Mouse (Mus musculus): ENCODE measurements around the gene Ndufaf8. TPM values are rescaled to one million over a fixed set of nuclear protein-coding genes. Genes with fewer than 3 reads are reported as not detected.

The Ndufaf8 gene
- total RNA-seq (2022), result 10 to 100 TPM; 55.2 to 74.8 (median 64.3) TPM

DNA sequence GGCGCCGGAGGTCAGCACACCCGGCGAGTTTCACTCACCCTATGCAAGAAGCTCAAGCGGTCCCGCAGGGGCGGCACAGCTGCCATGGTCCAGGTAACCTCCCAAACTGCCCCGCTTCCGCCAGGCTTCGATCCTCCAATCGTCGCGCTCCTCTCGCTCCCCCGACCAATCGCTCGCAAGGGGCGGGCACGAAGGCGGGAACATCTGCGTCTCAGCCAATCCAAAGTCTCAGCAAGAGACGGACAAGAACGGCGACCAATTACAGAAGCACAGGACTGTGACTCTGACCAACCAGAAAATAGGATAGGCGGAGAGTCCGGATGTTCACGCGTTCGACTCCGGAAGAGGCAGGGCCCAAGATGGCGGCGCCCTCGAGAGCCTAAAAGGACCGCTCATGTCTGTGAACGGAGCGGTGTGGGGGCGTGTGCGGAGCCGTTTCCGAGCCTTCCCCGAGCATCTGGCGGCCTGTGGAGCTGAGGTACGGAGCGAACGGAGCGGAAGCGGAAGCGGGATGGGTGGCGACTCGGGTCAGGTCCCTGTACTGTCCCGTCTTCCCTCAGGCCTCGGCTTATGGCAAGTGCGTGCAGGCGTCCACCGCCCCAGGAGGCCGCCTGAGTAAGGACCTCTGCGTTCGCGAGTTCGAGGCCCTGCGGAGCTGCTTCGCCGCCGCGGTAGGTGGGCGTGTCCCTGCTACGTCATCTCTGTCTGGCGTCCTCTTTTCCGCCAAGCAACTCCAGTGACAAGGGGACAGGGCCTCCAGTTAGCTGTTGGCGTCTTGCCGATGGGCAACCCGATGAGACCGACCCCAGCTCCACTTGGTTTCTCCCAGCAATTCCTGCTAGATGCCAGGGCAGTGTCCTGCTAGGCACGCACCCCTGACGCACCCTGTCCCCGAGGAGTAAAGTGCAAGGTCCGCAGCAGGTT lies at the start of gene Ndufaf8, which contains the start of gene Tepsin:
TSS of gene Ndufaf8 (plus strand) at position 341 of the 924 bp plus-strand sequence.
TSS of gene Tepsin (minus strand) at position 144 of the 924 bp plus-strand sequence.
- DNase-seq, result peak; percentile 99

DNA sequence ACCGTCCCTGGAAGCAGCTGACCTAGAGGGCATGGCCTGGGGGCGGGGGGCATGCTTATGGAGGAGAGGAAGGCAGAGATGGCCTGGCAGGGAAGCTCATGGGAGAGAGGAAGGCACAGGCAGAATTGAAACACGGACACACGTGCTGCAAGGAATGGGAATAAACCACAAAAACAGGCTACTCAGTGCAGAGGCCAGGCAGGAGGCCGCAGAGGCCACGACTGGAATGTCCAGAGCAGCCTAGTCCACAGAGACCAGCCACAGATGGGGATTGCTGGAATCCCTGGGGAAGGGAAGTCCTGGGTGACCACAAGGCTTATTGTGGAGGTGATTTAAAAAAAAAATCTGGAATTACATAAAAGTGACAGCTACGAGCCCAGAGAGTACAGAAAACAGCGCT lies 49.7 kb upstream of the Ndufaf8 start:
- no peak for DNase-seq

DNA sequence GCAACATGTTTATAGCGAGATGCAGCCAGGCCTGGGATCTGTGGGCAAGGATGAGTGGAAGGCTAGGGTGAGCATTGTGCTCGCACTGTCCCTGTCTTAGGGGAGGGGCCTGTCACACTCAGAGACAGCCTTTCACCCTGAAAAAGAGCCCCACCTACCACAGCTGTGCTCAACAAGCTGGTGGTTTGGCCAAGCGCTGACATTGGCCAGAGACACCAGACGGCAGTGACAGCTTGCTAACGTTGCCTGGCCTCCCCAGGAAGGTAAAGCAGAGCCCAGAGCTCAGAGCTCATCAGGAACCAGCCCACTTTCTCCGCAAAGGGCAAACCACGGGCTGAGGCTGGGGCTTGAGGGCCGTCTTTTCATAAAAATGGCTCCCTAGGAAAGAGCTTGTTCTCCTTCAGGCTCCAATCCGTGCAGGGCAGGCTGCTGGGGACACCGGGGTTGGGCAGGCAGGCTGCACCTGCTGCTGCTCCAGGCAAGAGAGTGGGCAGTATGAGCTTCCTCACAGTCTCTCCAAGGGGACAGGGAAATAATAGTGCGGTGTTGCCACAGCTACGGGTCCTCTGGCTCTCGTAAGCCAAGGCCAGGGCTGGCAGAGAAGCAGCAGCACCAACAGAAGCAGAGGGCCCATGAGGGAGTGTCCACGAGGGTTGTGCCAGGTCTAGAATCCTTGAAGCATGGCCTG lies 47.5 kb upstream of the Ndufaf8 start:
- peak; percentile 52 for DNase-seq

DNA sequence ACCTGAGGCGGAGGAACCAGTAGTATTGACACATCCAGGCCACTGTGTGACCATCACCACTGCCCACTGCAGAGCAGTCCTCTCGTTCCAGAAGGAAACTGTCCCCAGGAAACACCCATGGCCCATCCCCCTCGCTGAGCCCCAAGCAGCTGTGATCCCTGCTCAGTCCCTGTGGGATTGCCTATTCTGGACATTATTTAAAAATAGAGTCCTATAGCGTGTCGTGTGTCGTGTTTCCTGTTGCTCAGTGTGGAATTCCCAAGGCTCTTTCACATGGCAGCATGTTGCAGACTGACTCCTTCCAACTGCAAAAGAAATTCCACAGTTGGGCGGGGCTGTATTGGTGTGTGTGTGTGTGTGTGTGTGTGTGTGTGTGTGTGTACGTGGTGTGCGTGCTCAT lies 46.5 kb upstream of the Ndufaf8 start:
- DNase-seq, result no peak

DNA sequence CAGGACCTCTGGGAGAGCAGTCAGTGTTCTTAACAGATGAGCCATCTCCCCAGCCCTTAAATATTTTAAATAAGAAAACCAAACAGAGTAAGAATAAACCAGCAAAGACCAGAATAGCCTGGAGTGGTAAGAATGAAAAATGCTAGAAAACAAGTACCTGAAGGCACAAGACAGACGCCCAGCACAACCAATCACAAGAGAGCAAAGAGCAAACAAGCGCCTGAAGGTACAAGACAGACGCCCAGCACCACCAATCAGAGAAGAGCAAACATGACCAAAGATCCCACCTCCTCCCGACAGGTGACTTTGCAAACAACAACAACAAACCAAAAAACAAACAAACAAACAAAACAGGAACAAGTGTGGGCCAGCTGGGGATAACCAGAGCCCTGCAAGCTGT lies 44.9 kb upstream of the Ndufaf8 start:
- no peak for DNase-seq

DNA sequence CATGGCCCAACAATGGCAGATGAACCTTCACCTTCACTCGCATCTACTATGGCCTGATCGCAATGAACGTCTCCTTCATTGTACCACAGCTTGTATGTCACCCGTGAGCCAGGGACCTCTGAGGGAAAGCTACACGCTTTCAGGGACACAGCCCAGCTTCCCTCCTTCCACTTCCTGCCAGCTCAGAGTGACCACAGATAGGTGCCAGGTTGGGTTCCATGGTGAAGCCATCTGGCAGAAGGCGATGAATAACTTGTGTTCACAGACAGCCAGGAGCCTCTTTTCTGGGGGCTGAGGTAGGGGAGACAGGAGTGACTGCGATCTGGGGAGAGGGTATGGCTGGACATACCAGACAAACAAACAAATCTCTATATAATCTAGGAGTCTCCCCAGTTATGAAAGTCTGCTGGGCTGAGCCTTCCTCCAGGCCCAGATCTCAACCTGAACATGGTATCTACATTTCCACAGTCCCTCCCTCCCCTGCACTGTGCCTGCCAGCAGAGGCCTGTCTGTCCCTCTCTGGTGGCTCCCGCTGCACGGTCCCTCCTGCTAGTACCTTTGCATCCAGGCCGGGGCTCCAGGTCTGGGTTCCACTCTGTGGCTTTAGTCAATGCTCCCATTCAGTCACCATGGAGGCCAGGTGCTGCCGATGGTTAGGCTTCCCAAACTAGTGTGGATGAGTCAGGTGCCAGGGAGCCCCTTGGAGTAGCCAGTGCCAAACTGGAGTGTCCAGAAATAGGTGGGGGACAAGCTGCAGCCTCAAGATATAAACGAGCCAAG lies 42.6 kb upstream of the Ndufaf8 start:
- DNase-seq, result no peak

DNA sequence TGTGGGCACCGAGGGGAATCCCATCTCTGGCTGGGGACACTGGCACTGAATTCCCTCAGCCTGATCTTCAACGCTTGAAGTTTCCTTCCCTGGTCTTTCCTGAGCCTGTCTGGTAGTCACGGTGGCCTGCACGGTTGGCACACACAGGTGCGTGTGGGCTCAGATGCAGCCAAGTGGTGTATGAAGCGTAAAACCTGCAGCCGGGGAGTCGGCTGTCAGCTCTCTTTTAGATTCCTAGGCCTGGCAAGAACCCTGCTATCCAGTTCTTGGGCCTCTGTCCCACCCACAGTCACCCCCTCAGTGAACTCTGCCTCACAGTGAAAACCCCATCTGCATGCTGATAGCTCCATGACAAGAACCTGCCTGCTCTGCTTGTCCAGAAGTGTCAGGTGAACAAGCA lies 38.1 kb upstream of the Ndufaf8 start:
- no peak for DNase-seq

DNA sequence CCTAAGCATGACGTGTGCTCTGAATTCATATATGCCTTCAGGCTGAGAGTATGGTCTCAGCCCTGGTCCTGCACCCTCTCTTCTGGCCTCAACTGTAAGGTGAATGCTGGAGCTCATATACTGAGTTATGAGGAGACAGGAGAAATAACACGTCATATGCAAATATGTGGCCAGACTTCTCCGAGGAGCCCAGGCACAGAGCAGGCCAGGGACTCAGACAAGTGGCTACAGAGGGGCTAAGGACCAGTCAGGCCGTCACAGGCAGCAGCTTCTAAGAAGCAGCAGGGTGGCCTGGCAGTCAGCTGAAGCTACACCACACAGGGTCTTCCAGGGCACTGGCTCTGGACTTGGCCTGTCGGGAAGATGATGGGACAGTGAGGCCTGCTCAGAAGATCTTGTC lies 35.4 kb upstream of the Ndufaf8 start:
- no peak for DNase-seq

DNA sequence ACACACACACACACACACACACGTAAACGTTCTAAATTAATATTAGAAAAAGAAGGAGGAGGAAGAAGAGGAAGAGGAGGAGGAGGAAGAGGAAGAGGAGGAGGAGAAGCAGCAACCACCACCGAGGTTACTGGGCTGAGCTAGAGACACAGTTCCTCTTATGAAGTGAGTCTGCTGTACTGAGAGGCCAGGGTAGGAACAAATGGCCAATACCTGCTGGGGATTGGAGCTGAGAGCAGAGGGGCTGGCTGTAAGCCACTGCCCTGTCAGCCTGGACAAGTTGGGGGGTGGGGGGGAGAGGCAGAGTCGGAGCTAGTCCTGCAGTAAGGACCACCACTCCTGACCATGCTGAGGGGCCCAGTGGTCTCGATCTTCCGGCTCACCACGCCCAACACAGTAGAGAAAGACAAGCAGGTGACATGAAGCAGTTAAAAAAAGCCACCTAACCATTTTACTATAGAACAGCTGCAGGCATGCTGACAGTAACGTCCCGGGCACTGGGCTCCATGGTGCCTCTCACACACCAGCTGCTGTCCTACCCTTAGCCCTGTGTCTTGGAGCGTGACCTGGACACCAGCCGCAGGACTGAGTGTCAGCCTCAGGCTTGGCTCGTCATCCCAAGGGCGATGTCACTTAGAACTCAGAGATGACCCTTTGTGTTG lies 34.6 kb upstream of the Ndufaf8 start:
- no peak for DNase-seq

DNA sequence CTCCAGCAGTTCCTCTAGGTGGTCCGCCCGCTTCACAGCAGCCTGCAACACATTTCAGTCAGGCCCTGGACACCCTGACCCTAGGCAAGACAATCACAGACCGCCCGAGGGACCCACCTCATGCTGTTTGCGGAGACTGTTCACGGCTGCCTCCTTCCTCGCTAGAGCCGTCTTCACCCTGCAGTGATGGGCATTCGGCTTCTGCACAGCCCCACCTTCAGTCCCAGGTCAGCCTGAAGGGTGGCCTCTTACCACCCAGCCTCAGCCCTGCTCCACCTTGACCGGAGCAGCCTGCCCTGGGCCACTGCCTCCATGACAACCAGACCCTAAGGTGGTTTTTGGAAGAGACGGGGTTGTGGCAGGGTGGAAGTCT lies 34.1 kb upstream of the Ndufaf8 start:
- DNase-seq, result no peak

DNA sequence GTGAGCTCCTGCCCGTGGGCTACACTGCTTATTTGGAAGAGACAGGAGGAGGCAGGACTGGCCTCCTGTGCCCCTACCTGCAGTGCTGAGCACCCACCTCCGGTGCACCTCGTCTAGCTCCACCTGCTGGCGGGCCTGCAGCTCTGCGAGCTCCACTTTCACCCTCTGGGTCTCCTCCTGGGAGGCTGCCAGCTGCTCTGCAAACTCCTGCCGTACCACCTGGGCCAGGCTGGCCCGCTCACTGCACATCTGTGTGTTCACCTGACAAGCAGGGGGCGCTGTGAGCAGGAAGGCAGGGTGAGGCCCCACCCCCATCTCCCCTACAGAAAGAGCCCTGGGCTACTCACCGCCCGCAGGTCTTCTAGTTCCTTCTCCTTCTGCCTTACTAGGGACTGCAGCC lies 33.4 kb upstream of the Ndufaf8 start:
- no peak for DNase-seq

DNA sequence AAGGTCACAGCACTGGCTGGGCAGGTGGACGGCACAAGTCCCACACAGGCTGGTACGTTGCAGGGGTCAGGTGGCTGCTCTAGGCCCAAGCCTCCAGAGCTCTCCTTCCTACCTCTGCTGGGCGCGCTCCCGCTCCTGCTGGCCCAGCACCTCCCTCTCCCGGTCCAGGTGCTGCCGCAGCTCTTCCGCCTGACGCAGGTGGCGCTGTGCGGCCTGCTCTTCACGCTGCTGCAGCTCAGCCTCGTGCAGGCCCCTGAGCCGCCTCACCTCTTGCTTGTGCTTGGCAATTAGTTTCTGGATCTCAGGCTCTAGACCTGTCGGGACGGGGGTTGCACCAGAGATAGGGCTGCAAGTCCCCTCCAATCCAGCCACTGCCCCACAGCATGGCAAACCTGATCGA lies 30.9 kb upstream of the Ndufaf8 start:
- DNase-seq, result no peak

DNA sequence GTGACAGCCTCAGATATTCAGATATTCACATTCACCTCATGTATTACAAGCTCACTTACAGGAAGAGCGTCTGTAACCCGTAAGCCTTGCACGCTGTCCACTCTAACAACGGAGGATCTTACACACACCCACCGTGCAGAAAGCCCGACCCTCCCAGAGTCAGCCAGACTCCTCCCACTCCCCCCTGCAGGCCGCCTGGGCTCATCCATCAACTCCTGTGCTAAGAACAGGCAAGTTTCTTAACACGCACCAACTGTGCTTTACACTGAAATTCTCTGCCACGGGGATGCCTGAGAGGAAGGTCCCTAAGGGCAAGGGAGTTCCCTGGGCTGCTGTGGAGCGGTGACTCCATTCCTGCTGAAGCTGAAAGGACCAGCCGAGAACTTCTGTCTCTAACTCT lies 29.5 kb upstream of the Ndufaf8 start:
- DNase-seq, result no peak

DNA sequence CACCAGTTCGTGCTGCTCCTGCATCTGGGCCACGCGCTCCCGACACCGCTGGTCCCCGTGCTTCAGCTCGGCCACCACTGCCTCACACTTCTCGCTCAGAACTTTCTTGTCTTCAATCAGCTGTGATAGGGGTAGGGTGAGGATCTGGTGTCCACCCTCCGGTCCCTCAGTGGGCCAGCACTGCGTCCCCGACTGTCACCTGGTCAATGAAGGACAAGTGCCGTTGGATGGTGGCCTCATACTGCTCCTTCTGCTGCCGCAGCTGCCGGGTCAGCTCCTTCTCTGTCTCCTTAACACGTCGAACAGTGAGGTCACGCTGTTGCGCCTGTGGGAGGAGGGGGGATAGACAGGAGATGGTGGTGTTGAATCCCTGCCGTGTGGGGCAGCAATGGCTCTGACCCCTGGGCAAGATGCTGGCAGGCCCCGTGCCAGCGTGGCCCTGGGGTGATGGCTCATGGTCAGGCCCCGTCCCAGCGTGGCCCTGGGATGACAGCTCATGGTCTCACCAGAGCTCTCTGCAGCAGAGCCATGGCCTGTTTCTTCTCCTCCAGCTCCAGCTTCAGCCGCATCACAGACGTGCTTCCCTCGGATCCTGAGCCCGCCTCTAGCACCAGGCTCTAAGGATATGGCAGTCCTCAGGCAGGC lies 28.3 kb upstream of the Ndufaf8 start:
- peak; percentile 81 for DNase-seq

DNA sequence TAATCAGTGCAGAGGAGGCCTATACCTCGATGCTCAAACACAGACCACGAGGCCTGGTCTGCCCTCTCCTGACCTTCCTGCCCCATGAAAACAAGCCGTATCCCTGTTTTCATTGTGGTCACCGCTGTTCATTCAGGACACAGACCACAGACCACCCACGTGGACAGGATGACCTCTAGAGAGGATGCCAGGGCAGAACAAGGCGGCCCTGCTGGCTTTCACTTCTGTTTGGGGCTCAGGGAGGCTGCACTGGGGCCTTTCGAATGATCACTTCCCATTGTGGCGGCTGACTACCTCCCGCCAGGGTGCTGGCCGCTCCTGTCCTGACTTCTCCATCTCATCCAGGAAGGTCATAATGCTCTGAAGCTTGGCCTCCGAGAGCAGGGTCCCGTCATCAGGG lies 27.7 kb upstream of the Ndufaf8 start:
- DNase-seq, result no peak

DNA sequence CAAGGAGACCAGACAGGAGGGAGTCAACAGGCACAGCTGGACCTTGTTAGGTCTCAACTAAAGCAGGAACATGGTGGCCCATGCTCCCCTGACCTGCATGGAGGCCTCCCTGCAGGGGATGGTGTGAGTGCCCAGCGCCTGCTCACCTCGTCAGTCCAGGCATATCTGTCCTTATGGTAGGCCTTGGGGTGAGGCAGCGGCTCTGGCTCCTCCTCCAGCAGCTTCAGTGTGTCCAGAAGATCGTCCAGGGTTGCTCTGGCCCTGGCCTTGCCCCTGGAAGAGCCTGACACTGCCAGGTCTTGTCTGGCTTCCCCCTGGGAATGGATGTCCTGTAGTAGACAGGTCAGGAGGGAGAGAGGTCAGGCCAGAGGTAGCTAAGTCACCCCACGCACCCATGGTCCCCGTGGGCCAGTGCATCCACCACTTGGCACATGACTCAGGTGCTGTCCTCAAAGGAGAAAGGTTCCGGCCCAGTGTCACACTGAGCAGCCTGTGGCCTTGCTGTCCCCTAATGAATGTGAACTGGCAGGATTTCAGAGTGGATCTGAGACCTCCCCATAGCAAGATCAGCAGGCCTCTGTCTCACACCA lies 26.9 kb upstream of the Ndufaf8 start:
- peak; percentile 85 for DNase-seq

DNA sequence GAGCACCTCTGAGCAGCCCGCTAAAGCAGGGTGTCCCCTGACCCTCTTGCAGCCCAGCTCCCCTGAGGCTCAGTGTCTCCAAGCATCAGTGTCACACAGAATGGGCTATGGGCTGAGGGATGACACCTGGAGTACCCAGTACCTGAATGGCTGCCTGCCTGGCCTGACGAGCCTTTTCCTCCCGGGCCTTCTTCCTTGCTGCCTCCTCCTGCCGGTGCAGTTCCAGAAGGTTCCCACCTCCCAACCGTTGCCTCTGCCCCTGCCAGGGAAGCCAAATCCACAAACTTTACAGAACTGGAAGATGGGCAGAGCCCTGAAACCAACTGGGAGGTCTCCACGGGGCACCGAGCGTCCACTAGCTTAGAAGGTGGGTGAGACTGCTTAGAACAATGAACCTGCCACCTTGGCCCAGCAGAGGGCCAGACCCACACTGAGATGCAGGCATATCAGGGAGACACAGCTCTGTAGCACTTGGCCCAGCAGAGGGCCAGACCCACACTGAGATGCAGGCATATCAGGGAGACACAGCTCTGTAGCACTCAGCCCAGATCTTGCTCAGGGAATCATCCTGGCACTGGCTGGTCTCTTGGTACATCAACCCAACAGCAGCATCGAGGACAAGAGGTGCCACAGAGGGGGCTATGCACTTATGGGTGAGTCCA lies 25.6 kb upstream of the Ndufaf8 start:
- DNase-seq, result no peak

DNA sequence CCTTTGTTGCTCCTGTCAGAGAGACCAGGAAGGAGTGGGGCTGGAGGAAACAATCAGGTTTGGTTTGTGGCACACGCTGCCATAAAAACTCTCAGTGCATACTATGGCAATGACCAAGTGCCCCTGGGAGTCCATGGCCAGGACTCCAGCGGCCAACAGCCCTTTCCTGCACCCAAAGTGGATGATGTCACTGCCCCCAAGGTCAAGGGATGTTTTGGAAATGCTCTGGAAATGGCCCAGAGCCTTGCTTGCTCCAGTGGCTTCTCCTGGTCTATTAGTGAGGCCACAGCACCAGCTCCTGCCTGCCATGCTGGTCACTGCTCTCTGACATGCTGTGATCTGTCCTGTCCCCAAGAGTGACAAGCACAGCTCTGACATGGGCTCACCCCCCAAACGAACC lies 22.5 kb upstream of the Ndufaf8 start:
- DNase-seq, result peak; percentile 89

DNA sequence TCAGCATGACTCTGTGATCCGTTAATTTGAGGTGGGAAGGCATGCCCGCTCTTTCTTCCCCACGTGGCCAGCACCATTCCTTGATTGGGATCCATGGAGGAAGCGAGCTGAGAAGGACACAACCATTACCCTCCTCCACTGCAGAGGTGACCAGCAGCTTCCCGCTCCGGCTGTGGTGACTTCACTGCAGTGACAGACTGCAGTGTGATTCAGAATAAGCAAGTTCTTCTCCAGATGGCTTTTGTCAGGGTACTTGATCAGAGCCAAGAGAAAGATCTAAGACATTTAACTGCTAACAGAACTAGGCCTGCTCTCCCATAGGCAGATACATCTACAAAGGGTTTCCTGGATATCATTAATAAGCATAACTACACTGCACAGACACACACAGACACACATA lies 18.4 kb upstream of the Ndufaf8 start:
- no peak for DNase-seq

DNA sequence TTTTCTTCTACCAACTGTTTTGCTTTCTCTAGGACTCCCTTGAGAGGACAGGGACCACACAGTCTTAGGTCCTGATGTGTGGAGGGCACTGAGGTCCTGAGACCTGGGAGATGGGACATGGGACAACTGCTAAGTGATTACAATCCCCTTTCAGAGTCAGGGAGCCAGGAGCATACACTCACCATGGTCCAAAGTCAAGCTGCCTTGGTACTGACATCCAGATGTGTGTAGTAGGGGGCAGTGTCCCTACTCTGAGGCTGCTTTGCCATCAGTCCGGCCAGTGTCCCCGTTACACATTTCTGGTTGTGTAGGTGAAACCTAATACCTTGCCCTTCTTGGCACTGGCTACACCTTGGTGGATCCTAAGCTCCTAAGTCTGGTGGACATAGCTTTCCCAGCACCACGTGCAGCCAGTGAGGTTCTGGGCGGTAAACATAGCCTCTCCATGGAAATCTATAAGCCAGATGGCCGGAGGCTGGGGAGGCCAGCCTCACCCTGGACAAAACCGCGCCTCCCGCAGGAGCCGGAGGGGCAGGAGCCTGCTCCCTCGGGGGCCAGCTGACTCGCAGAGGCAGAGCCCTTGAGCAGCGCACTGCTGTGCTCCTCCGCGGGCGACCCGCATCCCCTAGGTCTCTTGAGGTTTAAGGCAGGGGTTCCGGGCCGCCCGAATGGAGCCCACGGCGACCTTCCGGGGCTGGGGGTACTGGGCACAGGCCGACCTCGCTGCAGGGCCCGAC lies 12.7 kb upstream of the Ndufaf8 start:
- no peak for DNase-seq

Data from adrenal gland, adult 8-10 months (tissue).